Mouse (Mus musculus) lung, adult 2 months (tissue): ENCODE results near the gene Slc43a1. TPM values are rescaled to one million over a fixed set of nuclear protein-coding genes. Genes with fewer than 3 reads are reported as not detected.

Source experiments
- DNase-seq: peaks from one replicate; pipeline ENCODE4 v3.0.0; 2022
- H3K4me1 ChIP-seq: fragments of 200-500 bp; 2 replicates; pipeline ENCODE4 v1.6.1; 2011; ENCODE audit warnings: low read length; ENCODE audit not compliant: control insufficient read depth, insufficient read depth
- H3K4me3 ChIP-seq: fragments of 200-500 bp; replicated peaks from 2 replicates; pipeline ENCODE3; 2011; ENCODE audit warnings: low read depth, mild to moderate bottlenecking, control low read depth, low read length; ENCODE audit errors: extremely low read depth
- CTCF ChIP-seq: fragments of 200-500 bp; IDR thresholded peaks from 2 replicates; pipeline ENCODE4 v1.5.1; 2011; ENCODE audit warnings: mild to moderate bottlenecking, low read length, control low read depth; ENCODE audit not compliant: insufficient read depth
- POLR2A ChIP-seq: fragments of 200-500 bp; IDR thresholded peaks from 2 replicates; pipeline ENCODE4 v1.6.1; 2011; ENCODE audit warnings: low read depth, mild to moderate bottlenecking, control low read depth, low read length, borderline replicate concordance; ENCODE audit errors: extremely low read depth
- WGBS: fragments of 180-500 bp; shearing (Covaris S2); methylation state at CpG from one replicate; pipeline ENCODE4 v1.1.7; 2018; 5-methylcytosine and 5-hydroxymethylcytosine counted together
- polyA plus RNA-seq: library from polyadenylated mRNA; depleted of rRNA; stranded (reverse); fragments of >200 nt; gene quantifications from 2 replicates; pipeline ENCODE4 v1.2.3, GENCODE M21; 2012

The Slc43a1 gene
- polyA plus RNA-seq, 1 experiment = 3.9 TPM

- TF ChIP-seq CTCF (no peak), POLR2A (no peak)
- Histone ChIP-seq H3K4me3 (no peak overlapping the region), H3K4me1 (peaks cover 3% of the 10 kb centered on the region; the same call in 1 of the 2 replicates)
- WGBS = 17% methylated on average over 23 of the region's 23 CpGs
- no peak for DNase-seq
Observed at GRCm38 (mm10) chr2:84882606-84883005, 44.0 kb downstream of the Slc43a1 start.

- Histone ChIP-seq H3K4me1 (peaks cover 3% of the 10 kb centered on the region; the same call in 1 of the 2 replicates), H3K4me3 (no peak overlapping the region)
- DNase-seq = no peak
- TF ChIP-seq CTCF = no peak
- TF ChIP-seq POLR2A = no peak
- 27% methylated on average over 6 of the region's 6 CpGs for WGBS
Observed at GRCm38 (mm10) chr2:84883084-84883483, 44.4 kb downstream of the Slc43a1 start.

- Histone ChIP-seq H3K4me3 (no peak overlapping the region), H3K4me1 (peaks cover 3% of the 10 kb centered on the region; the same call in 1 of the 2 replicates)
- no peak for TF ChIP-seq CTCF
- TF ChIP-seq POLR2A = no peak
- DNase-seq = no peak
- 41% methylated on average over 11 of the region's 11 CpGs for WGBS
Observed at GRCm38 (mm10) chr2:84883530-84883929, 44.9 kb downstream of the Slc43a1 start.

GRCm38 (mm10) chr2:84883942-84884341 is 45.3 kb downstream of the Slc43a1 start:
- WGBS = 82% methylated on average over 4 of the region's 4 CpGs

GRCm38 (mm10) chr2:84884611-84885010 is 46.0 kb downstream of the Slc43a1 start:
- no peak for DNase-seq
- 62% methylated on average over 4 of the region's 4 CpGs for WGBS
- TF ChIP-seq POLR2A = no peak
- no peak for TF ChIP-seq CTCF
- H3K4me1 ChIP-seq = peaks cover 9% of the 10 kb centered on the region; the same call in 1 of the 2 replicates
- no peak overlapping the region for H3K4me3 ChIP-seq

More at GRCm38 (mm10) chr2:84883942-84884341, 45.3 kb downstream of the Slc43a1 start:
- DNase-seq = no peak
- Histone ChIP-seq H3K4me3 (no peak overlapping the region), H3K4me1 (peaks cover 3% of the 10 kb centered on the region; the same call in 1 of the 2 replicates)
- TF ChIP-seq POLR2A (no peak), CTCF (no peak)

- H3K4me3 ChIP-seq = no peak overlapping the region
- no peak for DNase-seq
- peaks cover 9% of the 10 kb centered on the region; the same call in 1 of the 2 replicates for H3K4me1 ChIP-seq
- TF ChIP-seq POLR2A (no peak), CTCF (no peak)
- WGBS = 34% methylated on average over 22 of the region's 23 CpGs
Observed at GRCm38 (mm10) chr2:84885084-84886055, 46.7 kb downstream of the Slc43a1 start.

GRCm38 (mm10) chr2:84886234-84886731 is 47.6 kb downstream of the Slc43a1 start, which contains the start of gene Rtn4rl2:
Gene Rtn4rl2, minus strand, starts transcription at chr2:84886710.
- Histone ChIP-seq H3K4me1 (peaks cover 9% of the 10 kb centered on the region; the same call in 1 of the 2 replicates), H3K4me3 (peak within 1 kb of the TSS; percentile 67)
- TF ChIP-seq POLR2A (no peak), CTCF (no peak)
- no peak for DNase-seq
- WGBS = under 1% methylated on average over 35 of the region's 35 CpGs

GRCm38 (mm10) chr2:84886821-84887281 is 48.2 kb downstream of the Slc43a1 start:
- peak; percentile 25 for DNase-seq
- H3K4me1 ChIP-seq = peaks cover 9% of the 10 kb centered on the region; the same call in 1 of the 2 replicates
- under 1% methylated on average over 38 of the region's 39 CpGs for WGBS
- TF ChIP-seq CTCF (no peak), POLR2A (no peak)
- peak overlapping the region; percentile 58 for H3K4me3 ChIP-seq
